Mouse (Mus musculus) hindbrain, embryonic 16.5 days (tissue): Measurements from ENCODE around the gene Tmod1. TPM values are rescaled to one million over a fixed set of nuclear protein-coding genes. Genes with fewer than 3 reads are reported as not detected.

Experiments
- ATAC-seq: fragments of 200-750 bp; cut with Nextera tagmentation; 2 replicates; pipeline ENCODE4 v1.8.0; 2017; ENCODE audit warnings: moderate TSS enrichment, moderate library complexity
- H3K27ac ChIP-seq: fragments of 300-500 bp; sonication (generic); 2 replicates; pipeline ENCODE4 v1.5.1; 2014; ENCODE audit warnings: low read depth, mild to moderate bottlenecking, control low read depth, low read length, moderate library complexity
- H3K27me3 ChIP-seq: fragments of 300-500 bp; sonication (generic); replicated peaks from 2 replicates; pipeline ENCODE4 v1.6.1; 2014; ENCODE audit warnings: low read length; ENCODE audit not compliant: control insufficient read depth, insufficient read depth
- H3K36me3 ChIP-seq: fragments of 300-500 bp; sonication (generic); 2 replicates; pipeline ENCODE4 v1.6.1; 2014; ENCODE audit warnings: mild to moderate bottlenecking, low read length, moderate library complexity, mixed read lengths; ENCODE audit not compliant: control insufficient read depth, insufficient read depth
- H3K4me1 ChIP-seq: fragments of 300-500 bp; sonication (generic); 2 replicates; pipeline ENCODE4 v1.6.1; 2014; ENCODE audit warnings: low read depth, low read length; ENCODE audit not compliant: control insufficient read depth, insufficient read depth
- H3K4me2 ChIP-seq: fragments of 300-500 bp; sonication (generic); 2 replicates; pipeline ENCODE4 v1.6.1; 2014; ENCODE audit warnings: mild to moderate bottlenecking, low read length, control low read depth, moderate library complexity
- H3K4me3 ChIP-seq: fragments of 300-500 bp; sonication (generic); 2 replicates; pipeline ENCODE4 v1.5.1; 2014; ENCODE audit warnings: mild to moderate bottlenecking, low read length, control low read depth, moderate library complexity
- H3K9ac ChIP-seq: fragments of 300-500 bp; sonication (generic); 2 replicates; pipeline ENCODE4 v1.6.1; 2014; ENCODE audit warnings: low read depth, mild to moderate bottlenecking, control low read depth, low read length, moderate library complexity
- H3K9me3 ChIP-seq: fragments of 300-500 bp; sonication (generic); 2 replicates; pipeline ENCODE4 v1.6.1; 2014; ENCODE audit warnings: mild to moderate bottlenecking, low read length, moderate library complexity; ENCODE audit not compliant: control insufficient read depth
- WGBS: fragments of 180-500 bp; shearing (Covaris S2); extraction: QIAGEN DNeasy Blood & Tissue Kit; methylation state at CpG from one replicate; pipeline ENCODE4 v1.1.7; 2014; 5-methylcytosine and 5-hydroxymethylcytosine counted together
- polyA plus RNA-seq: library from polyadenylated mRNA; unstranded; fragments of >200 nt; fragmentation: Nextera tagmentation; extraction: Ambion mirVana; gene quantifications from 2 replicates; pipeline ENCODE4 v1.2.1, GENCODE M21; 2015

Gene Tmod1
- polyA plus RNA-seq, 1 experiment from 2014 or later, result 2.1 TPM

- Histone ChIP-seq H3K9me3 (no peaks in the 10 kb centered on the region), H3K4me3 (no peak overlapping the region), H3K4me1 (peaks cover 15% of the 10 kb centered on the region), H3K4me2 (no peak overlapping the region), H3K27ac (no peak overlapping the region), H3K36me3 (no peaks in the 10 kb centered on the region), H3K9ac (no peak overlapping the region), H3K27me3 (peaks cover 21% of the 10 kb centered on the region)
- no peak for ATAC-seq
- 82% methylated on average over 8 of the region's 8 CpGs for WGBS
Observed at GRCm38 (mm10) chr4:46043361-46043760, 4.6 kb downstream of the Tmod1 start.

- H3K27me3 ChIP-seq, result no peaks in the 10 kb centered on the region
- WGBS, result 70% methylated on average over 4 of the region's 4 CpGs
- H3K36me3 ChIP-seq, result no peaks in the 10 kb centered on the region
- H3K4me3 ChIP-seq, result no peak overlapping the region
- H3K9ac ChIP-seq, result no peak overlapping the region
- no peak overlapping the region for H3K27ac ChIP-seq
- no peaks in the 10 kb centered on the region for H3K4me1 ChIP-seq
- H3K9me3 ChIP-seq, result no peaks in the 10 kb centered on the region
- no peak for ATAC-seq
- H3K4me2 ChIP-seq, result no peak overlapping the region
Observed at GRCm38 (mm10) chr4:46047971-46048370, 9.2 kb downstream of the Tmod1 start.

- no peaks in the 10 kb centered on the region for H3K4me1 ChIP-seq
- H3K4me3 ChIP-seq, result no peak overlapping the region
- H3K27me3 ChIP-seq, result no peaks in the 10 kb centered on the region
- H3K9ac ChIP-seq, result no peak overlapping the region
- WGBS, result 90% methylated on average over 7 of the region's 7 CpGs
- H3K27ac ChIP-seq, result no peak overlapping the region
- H3K36me3 ChIP-seq, result no peaks in the 10 kb centered on the region
- no peak for ATAC-seq
- no peak overlapping the region for H3K4me2 ChIP-seq
- H3K9me3 ChIP-seq, result no peaks in the 10 kb centered on the region
Observed at GRCm38 (mm10) chr4:46048418-46048817, 9.7 kb downstream of the Tmod1 start.

GRCm38 (mm10) chr4:46053323-46054107, 14.8 kb downstream of the Tmod1 start:
- Histone ChIP-seq H3K4me3 (no peak overlapping the region), H3K27ac (no peak overlapping the region), H3K27me3 (no peaks in the 10 kb centered on the region), H3K36me3 (no peaks in the 10 kb centered on the region), H3K4me2 (no peak overlapping the region), H3K9ac (no peak overlapping the region), H3K9me3 (no peaks in the 10 kb centered on the region), H3K4me1 (no peaks in the 10 kb centered on the region)
- no peak for ATAC-seq
- WGBS, result 87% methylated on average over 9 of the region's 9 CpGs

- Histone ChIP-seq H3K36me3 (no peaks in the 10 kb centered on the region), H3K4me3 (no peak overlapping the region), H3K9me3 (no peaks in the 10 kb centered on the region), H3K9ac (no peak overlapping the region), H3K27me3 (no peaks in the 10 kb centered on the region), H3K27ac (no peak overlapping the region), H3K4me1 (no peaks in the 10 kb centered on the region), H3K4me2 (no peak overlapping the region)
- WGBS, result 75% methylated on average over 5 of the region's 5 CpGs
- ATAC-seq, result no peak
Observed at GRCm38 (mm10) chr4:46056163-46056562, 17.4 kb downstream of the Tmod1 start.

GRCm38 (mm10) chr4:46061259-46061962, 22.7 kb downstream of the Tmod1 start:
- H3K9me3 ChIP-seq, result no peaks in the 10 kb centered on the region
- H3K4me3 ChIP-seq, result no peak overlapping the region
- H3K36me3 ChIP-seq, result no peaks in the 10 kb centered on the region
- H3K27me3 ChIP-seq, result no peaks in the 10 kb centered on the region
- no peak overlapping the region for H3K9ac ChIP-seq
- no peak overlapping the region for H3K27ac ChIP-seq
- ATAC-seq, result peak; percentile 50; the same call in 1 of the 2 replicates
- no peak overlapping the region for H3K4me2 ChIP-seq
- no peaks in the 10 kb centered on the region for H3K4me1 ChIP-seq
- WGBS, result 65% methylated on average over 12 of the region's 12 CpGs

- Histone ChIP-seq H3K27ac (no peak overlapping the region), H3K4me2 (no peak overlapping the region), H3K9ac (no peak overlapping the region), H3K36me3 (no peaks in the 10 kb centered on the region), H3K9me3 (no peaks in the 10 kb centered on the region), H3K4me1 (no peaks in the 10 kb centered on the region), H3K27me3 (no peaks in the 10 kb centered on the region), H3K4me3 (no peak overlapping the region)
- no peak for ATAC-seq
- WGBS, result 83% methylated on average over 4 of the region's 4 CpGs
Observed at GRCm38 (mm10) chr4:46063841-46064240, 25.1 kb downstream of the Tmod1 start.

GRCm38 (mm10) chr4:46064263-46064662, 25.5 kb downstream of the Tmod1 start:
- no peak for ATAC-seq
- no peaks in the 10 kb centered on the region for H3K4me1 ChIP-seq
- H3K27ac ChIP-seq, result no peak overlapping the region
- no peak overlapping the region for H3K9ac ChIP-seq
- no peak overlapping the region for H3K4me2 ChIP-seq
- no peaks in the 10 kb centered on the region for H3K27me3 ChIP-seq
- no peaks in the 10 kb centered on the region for H3K9me3 ChIP-seq
- WGBS, result 54% methylated on average over 8 of the region's 8 CpGs
- H3K4me3 ChIP-seq, result no peak overlapping the region
- no peaks in the 10 kb centered on the region for H3K36me3 ChIP-seq

GRCm38 (mm10) chr4:46064961-46065360, 26.2 kb downstream of the Tmod1 start:
- Histone ChIP-seq H3K27ac (no peak overlapping the region), H3K36me3 (no peaks in the 10 kb centered on the region), H3K4me1 (no peaks in the 10 kb centered on the region), H3K4me2 (no peak overlapping the region), H3K9ac (no peak overlapping the region), H3K4me3 (no peak overlapping the region), H3K27me3 (no peaks in the 10 kb centered on the region), H3K9me3 (no peaks in the 10 kb centered on the region)
- ATAC-seq, result no peak
- 82% methylated on average over 3 of the region's 3 CpGs for WGBS
